Mouse (Mus musculus) neutrophil, adult 65 days (primary cell): Measurements from ENCODE around the gene Vmn1r168. TPM values are rescaled to one million over a fixed set of nuclear protein-coding genes. Genes with fewer than 3 reads are reported as not detected.

Source experiments
- total RNA-seq: library from RNA; stranded (reverse); gene quantifications from 2 replicates; pipeline ENCODE4 v1.2.4, GENCODE M21; 2023

Gene Vmn1r168
- not detected in 2 replicates for total RNA-seq

GRCm38 (mm10) chr7:23539432-23539831 lies at the start of gene Vmn1r168:
TSS of gene Vmn1r168 (plus strand) at chr7:23539732.

GRCm38 (mm10) chr7:23507106-23507505 lies 32.4 kb upstream of the Vmn1r168 start, which contains the start of gene Vmn1r167:
TSS of gene Vmn1r167 (minus strand) at chr7:23507206.

GRCm38 (mm10) chr7:23575226-23575625 lies 35.7 kb downstream of the Vmn1r168 start, which contains the start of gene Vmn1r169:
TSS of gene Vmn1r169 (plus strand) at chr7:23575526.

Other genes with a start within 250 kb of the Vmn1r168 start
- gene Nlrp4e, start 238.5 kb upstream of the Vmn1r168 start, total RNA-seq = not detected in 2 replicates
- not detected in 2 replicates for gene Nlrp5, start 153.8 kb upstream of the Vmn1r168 start, total RNA-seq
- gene Vmn1r167, start 32.5 kb upstream of the Vmn1r168 start, total RNA-seq = not detected in 2 replicates
- not detected in 2 replicates for gene Vmn1r169, start 35.8 kb downstream of the Vmn1r168 start, total RNA-seq
- gene Vmn1r170, start 66.4 kb downstream of the Vmn1r168 start, total RNA-seq = not detected in 2 replicates
- not detected in 2 replicates for gene Vmn1r171, start 91.0 kb downstream of the Vmn1r168 start, total RNA-seq
- not detected in 2 replicates for gene Vmn1r172, start 118.6 kb downstream of the Vmn1r168 start, total RNA-seq
- gene Vmn1r173, start 161.0 kb downstream of the Vmn1r168 start, total RNA-seq = not detected in 2 replicates
- gene Vmn1r174, start 212.5 kb downstream of the Vmn1r168 start, total RNA-seq = not detected in 2 replicates